Mouse (Mus musculus): ENCODE results near the gene Gal3st2b.
"Not testable (repeated sequence)": the region's sequence is repeated elsewhere in the genome, so short reads cannot be mapped to it uniquely, and the experiment has no call there.

The Gal3st2b gene

GRCm38 (mm10) chr1:93918011-93918410 lies at the start of gene Gal3st2b:
Gal3st2b (plus strand) TSS chr1:93918311.
- in situ Hi-C loops (cut with MboI, MseI) = not testable (repeated sequence)

GRCm38 (mm10) chr1:93871594-93872105 lies 46.5 kb upstream of the Gal3st2b start:
- in situ Hi-C loops (cut with MboI, MseI) = loop anchor here (5.0 kb wide), 1 partner anchor 136 kb away; no protein-coding TSS in a partner anchor

GRCm38 (mm10) chr1:93874405-93874804 lies 43.7 kb upstream of the Gal3st2b start:
- in situ Hi-C loops (cut with MboI, MseI) = loop anchor here (5.0 kb wide), 1 partner anchor 133 kb away; no protein-coding TSS in a partner anchor

- in situ Hi-C loops (cut with MboI, MseI) = not testable (repeated sequence)
Measured at GRCm38 (mm10) chr1:93881778-93882177, 36.3 kb upstream of the Gal3st2b start.

GRCm38 (mm10) chr1:93890936-93891335 lies 27.2 kb upstream of the Gal3st2b start:
- in situ Hi-C loops (cut with MboI, MseI) = loop anchor here (5.0 to 10.0 kb wide), 2 partner anchors 71 to 74 kb away; no protein-coding TSS in a partner anchor

GRCm38 (mm10) chr1:93897395-93897794 lies 20.7 kb upstream of the Gal3st2b start:
- in situ Hi-C loops (cut with MboI, MseI) = loop anchor here in 1 of 2 experiments (10.0 kb wide), 1 partner anchor 67 kb away; no protein-coding TSS in a partner anchor

GRCm38 (mm10) chr1:93901291-93901690 lies 16.8 kb upstream of the Gal3st2b start:
- in situ Hi-C loops (cut with MboI, MseI) = not testable (repeated sequence)

- in situ Hi-C loops (cut with MboI, MseI) = loop anchor here in 1 of 2 experiments (5.0 kb wide), 1 partner anchor 171 kb away; no protein-coding TSS in a partner anchor
Measured at GRCm38 (mm10) chr1:93906690-93907089, 11.4 kb upstream of the Gal3st2b start.

- in situ Hi-C loops (cut with MboI, MseI) = loop anchor here in 1 of 2 experiments (5.0 kb wide), 1 partner anchor 168 kb away; no protein-coding TSS in a partner anchor
Measured at GRCm38 (mm10) chr1:93908977-93909586, 9.0 kb upstream of the Gal3st2b start.

GRCm38 (mm10) chr1:93911877-93912276 lies 6.2 kb upstream of the Gal3st2b start:
- in situ Hi-C loops (cut with MboI, MseI) = loop anchor here in 1 of 2 experiments (5.0 kb wide), 1 partner anchor 165 kb away; no protein-coding TSS in a partner anchor

GRCm38 (mm10) chr1:93917160-93917559 lies 951 bp upstream of the Gal3st2b start:
- in situ Hi-C loops (cut with MboI, MseI) = not testable (repeated sequence)

GRCm38 (mm10) chr1:93918775-93919174 lies 664 bp downstream of the Gal3st2b start:
- in situ Hi-C loops (cut with MboI, MseI) = not testable (repeated sequence)

- in situ Hi-C loops (cut with MboI, MseI) = not testable (repeated sequence)
Measured at GRCm38 (mm10) chr1:93919321-93919720, 1.2 kb downstream of the Gal3st2b start.

GRCm38 (mm10) chr1:93922609-93923008 lies 4.5 kb downstream of the Gal3st2b start:
- in situ Hi-C loops (cut with MboI, MseI) = loop anchor here (5.0 kb wide), 2 partner anchors 65 to 70 kb away; partner anchors contain the start of gene Gal3st2c (in 2 of the 2)

GRCm38 (mm10) chr1:93923098-93923497 lies 5.0 kb downstream of the Gal3st2b start:
- in situ Hi-C loops (cut with MboI, MseI) = loop anchor here (5.0 kb wide), 2 partner anchors 66 to 69 kb away; partner anchors contain the start of gene Gal3st2c (in 2 of the 2)

- in situ Hi-C loops (cut with MboI, MseI) = not testable (repeated sequence)
Measured at GRCm38 (mm10) chr1:93935378-93935777, 17.3 kb downstream of the Gal3st2b start.

- in situ Hi-C loops (cut with MboI, MseI) = not testable (repeated sequence)
Measured at GRCm38 (mm10) chr1:93937807-93938206, 19.7 kb downstream of the Gal3st2b start.

- in situ Hi-C loops (cut with MboI, MseI) = not testable (repeated sequence)
Measured at GRCm38 (mm10) chr1:93938415-93938814, 20.3 kb downstream of the Gal3st2b start.

GRCm38 (mm10) chr1:93949087-93949486 lies 31.0 kb downstream of the Gal3st2b start:
- in situ Hi-C loops (cut with MboI, MseI) = not testable (repeated sequence)

- in situ Hi-C loops (cut with MboI, MseI) = loop anchor here in 1 of 2 experiments (10.0 kb wide), 1 partner anchor 72 kb away; no protein-coding TSS in a partner anchor
Measured at GRCm38 (mm10) chr1:93966489-93966888, 48.4 kb downstream of the Gal3st2b start.

GRCm38 (mm10) chr1:93970380-93970779 lies 52.3 kb downstream of the Gal3st2b start:
- in situ Hi-C loops (cut with MboI, MseI) = not testable (repeated sequence)

GRCm38 (mm10) chr1:93970797-93971196 lies 52.7 kb downstream of the Gal3st2b start:
- in situ Hi-C loops (cut with MboI, MseI) = not testable (repeated sequence)

All from T-helper 17 cell (primary cell).